Mouse (Mus musculus): ENCODE measurements around the gene Agap1. TPM values are rescaled to one million over a fixed set of nuclear protein-coding genes. Genes with fewer than 3 reads are reported as not detected.

The Agap1 gene
- polyA plus RNA-seq, 1 experiment from 2014 or later, result 11.3 TPM

GRCm38 (mm10) chr1:89929721-89930505, 475.3 kb downstream of the Agap1 start:
- no peak overlapping the region; the same call in 1 of the 2 replicates for H3K9ac ChIP-seq
- peak overlapping the region; percentile 47 for H3K4me3 ChIP-seq (replicated peaks)
- H3K36me3 ChIP-seq, result no peaks in the 10 kb centered on the region
- no peaks in the 10 kb centered on the region for H3K9me3 ChIP-seq (replicated peaks)
- peaks cover 99% of the 10 kb centered on the region for H3K27me3 ChIP-seq
- H3K27ac ChIP-seq, result no peak overlapping the region
- under 1% methylated on average over 55 of the region's 55 CpGs for WGBS
- ATAC-seq (replicated peaks; ENCODE audit: low FRiP score), result 0 out of 2 replicates have a peak, but pooled peaks have one; percentile 16
- peaks cover 56% of the 10 kb centered on the region for H3K4me1 ChIP-seq
- peak overlapping the region; percentile 79 for H3K4me2 ChIP-seq

GRCm38 (mm10) chr1:89930551-89930950, 475.9 kb downstream of the Agap1 start:
- Histone ChIP-seq H3K4me3 (replicated peaks) (peak overlapping the region; percentile 47), H3K9me3 (replicated peaks) (no peaks in the 10 kb centered on the region), H3K9ac (peak overlapping the region; percentile 7; the same call in 1 of the 2 replicates), H3K4me2 (peak overlapping the region; percentile 79), H3K4me1 (peaks cover 53% of the 10 kb centered on the region), H3K27me3 (peaks cover 99% of the 10 kb centered on the region), H3K27ac (no peak overlapping the region), H3K36me3 (no peaks in the 10 kb centered on the region)
- under 1% methylated on average over 45 of the region's 45 CpGs for WGBS
- peak; percentile 34 for ATAC-seq (replicated peaks; ENCODE audit: low FRiP score)

- Histone ChIP-seq H3K9ac (peak within 1 kb of the TSS; percentile 7; the same call in 1 of the 2 replicates), H3K27ac (no peak within 1 kb of the TSS), H3K4me2 (peak within 1 kb of the TSS; percentile 79), H3K4me3 (replicated peaks) (peak within 1 kb of the TSS; percentile 47), H3K36me3 (no peaks in the 10 kb centered on the region), H3K9me3 (replicated peaks) (no peaks in the 10 kb centered on the region), H3K27me3 (peaks cover 99% of the 10 kb centered on the region), H3K4me1 (peaks cover 49% of the 10 kb centered on the region)
- ATAC-seq (replicated peaks; ENCODE audit: low FRiP score), result peak; percentile 76
- WGBS, result under 1% methylated on average over 33 of the region's 33 CpGs
Observed at GRCm38 (mm10) chr1:89931120-89931519, 476.5 kb downstream of the Agap1 start, which contains the start of gene Gbx2. Gene Gbx2, minus strand, starts transcription at chr1:89931179.

GRCm38 (mm10) chr1:89932021-89932423, 477.4 kb downstream of the Agap1 start:
- Histone ChIP-seq H3K4me3 (replicated peaks) (no peak overlapping the region), H3K4me2 (no peak overlapping the region), H3K9me3 (replicated peaks) (no peaks in the 10 kb centered on the region), H3K27me3 (peaks cover 99% of the 10 kb centered on the region), H3K36me3 (no peaks in the 10 kb centered on the region), H3K9ac (no peak overlapping the region), H3K4me1 (peaks cover 43% of the 10 kb centered on the region), H3K27ac (no peak overlapping the region)
- ATAC-seq (replicated peaks; ENCODE audit: low FRiP score), result no peak
- WGBS, result 3% methylated on average over 19 of the region's 19 CpGs

GRCm38 (mm10) chr1:89932616-89933015, 478.0 kb downstream of the Agap1 start:
- H3K9me3 ChIP-seq (replicated peaks), result no peaks in the 10 kb centered on the region
- no peak overlapping the region for H3K4me3 ChIP-seq (replicated peaks)
- peaks cover 37% of the 10 kb centered on the region for H3K4me1 ChIP-seq
- peaks cover 99% of the 10 kb centered on the region for H3K27me3 ChIP-seq
- no peak overlapping the region for H3K27ac ChIP-seq
- no peak overlapping the region for H3K4me2 ChIP-seq
- WGBS, result 2% methylated on average over 16 of the region's 16 CpGs
- ATAC-seq (replicated peaks; ENCODE audit: low FRiP score), result no peak
- H3K9ac ChIP-seq, result no peak overlapping the region
- H3K36me3 ChIP-seq, result no peaks in the 10 kb centered on the region

GRCm38 (mm10) chr1:89933028-89933427, 478.4 kb downstream of the Agap1 start:
- 5% methylated on average over 6 of the region's 6 CpGs for WGBS
- Histone ChIP-seq H3K4me1 (peaks cover 35% of the 10 kb centered on the region), H3K9me3 (replicated peaks) (no peaks in the 10 kb centered on the region), H3K4me3 (replicated peaks) (no peak overlapping the region), H3K36me3 (no peaks in the 10 kb centered on the region), H3K27me3 (peaks cover 99% of the 10 kb centered on the region), H3K9ac (no peak overlapping the region), H3K27ac (no peak overlapping the region), H3K4me2 (no peak overlapping the region)
- no peak for ATAC-seq (replicated peaks; ENCODE audit: low FRiP score)

GRCm38 (mm10) chr1:89933786-89934185, 479.2 kb downstream of the Agap1 start:
- no peaks in the 10 kb centered on the region for H3K36me3 ChIP-seq
- peaks cover 99% of the 10 kb centered on the region for H3K27me3 ChIP-seq
- ATAC-seq (replicated peaks; ENCODE audit: low FRiP score), result no peak
- H3K9me3 ChIP-seq (replicated peaks), result no peaks in the 10 kb centered on the region
- peaks cover 30% of the 10 kb centered on the region for H3K4me1 ChIP-seq
- no peak overlapping the region for H3K4me3 ChIP-seq (replicated peaks)
- WGBS, result under 1% methylated on average over 21 of the region's 21 CpGs
- no peak overlapping the region for H3K4me2 ChIP-seq
- no peak overlapping the region for H3K9ac ChIP-seq
- H3K27ac ChIP-seq, result no peak overlapping the region

GRCm38 (mm10) chr1:89934316-89935260, 480.0 kb downstream of the Agap1 start:
- Histone ChIP-seq H3K4me1 (peaks cover 23% of the 10 kb centered on the region), H3K4me2 (no peak overlapping the region), H3K4me3 (replicated peaks) (no peak overlapping the region), H3K27me3 (peaks cover 99% of the 10 kb centered on the region), H3K9me3 (replicated peaks) (no peaks in the 10 kb centered on the region), H3K36me3 (no peaks in the 10 kb centered on the region), H3K9ac (no peak overlapping the region), H3K27ac (no peak overlapping the region)
- no peak for ATAC-seq (replicated peaks; ENCODE audit: low FRiP score)
- 8% methylated on average over 19 of the region's 19 CpGs for WGBS

GRCm38 (mm10) chr1:89935493-89936348, 481.1 kb downstream of the Agap1 start:
- Histone ChIP-seq H3K27me3 (peaks cover 98% of the 10 kb centered on the region), H3K4me2 (no peak overlapping the region), H3K4me3 (replicated peaks) (no peak overlapping the region), H3K27ac (no peak overlapping the region), H3K36me3 (no peaks in the 10 kb centered on the region), H3K9me3 (replicated peaks) (no peaks in the 10 kb centered on the region), H3K4me1 (peaks cover 20% of the 10 kb centered on the region), H3K9ac (no peak overlapping the region)
- WGBS, result 2% methylated on average over 28 of the region's 29 CpGs
- ATAC-seq (replicated peaks; ENCODE audit: low FRiP score), result no peak

- no peaks in the 10 kb centered on the region for H3K9me3 ChIP-seq (replicated peaks)
- no peak overlapping the region for H3K4me2 ChIP-seq
- 41% methylated on average over 16 of the region's 16 CpGs for WGBS
- peaks cover 22% of the 10 kb centered on the region for H3K4me1 ChIP-seq
- no peak overlapping the region for H3K27ac ChIP-seq
- H3K4me3 ChIP-seq (replicated peaks), result no peak overlapping the region
- H3K9ac ChIP-seq, result no peak overlapping the region
- H3K36me3 ChIP-seq, result no peaks in the 10 kb centered on the region
- ATAC-seq (replicated peaks; ENCODE audit: low FRiP score), result no peak
- peaks cover 98% of the 10 kb centered on the region for H3K27me3 ChIP-seq
Observed at GRCm38 (mm10) chr1:89938884-89939595, 484.4 kb downstream of the Agap1 start.

- Histone ChIP-seq H3K27ac (no peak overlapping the region), H3K9ac (no peak overlapping the region), H3K9me3 (replicated peaks) (no peaks in the 10 kb centered on the region), H3K4me3 (replicated peaks) (no peak overlapping the region), H3K4me1 (peaks cover 22% of the 10 kb centered on the region), H3K27me3 (peaks cover 98% of the 10 kb centered on the region), H3K4me2 (no peak overlapping the region), H3K36me3 (no peaks in the 10 kb centered on the region)
- no peak for ATAC-seq (replicated peaks; ENCODE audit: low FRiP score)
- WGBS, result 32% methylated on average over 16 of the region's 16 CpGs
Observed at GRCm38 (mm10) chr1:89939596-89939960, 485.0 kb downstream of the Agap1 start.
